Mouse (Mus musculus) adipocyte (in vitro differentiated cells): ENCODE measurements around the gene Cnpy3.
"Not testable (repeated sequence)": the region's sequence is repeated elsewhere in the genome, so short reads cannot be mapped to it uniquely, and the experiment has no call there.

Experiments used
- DNase-seq: peaks from one replicate; pipeline ENCODE4 v3.0.0-alpha.2; 2016; ENCODE audit warnings: low spot score

The Cnpy3 gene

GRCm38 (mm10) chr17:46751794-46752556, at the start of gene Cnpy3:
TSS of gene Cnpy3 (minus strand) at chr17:46752214.
- DNase-seq, result peak; percentile 97

- no peak for DNase-seq
Observed at GRCm38 (mm10) chr17:46801761-46802160, 49.7 kb upstream of the Cnpy3 start.

- DNase-seq, result no peak
Observed at GRCm38 (mm10) chr17:46799680-46800079, 47.7 kb upstream of the Cnpy3 start.

- no peak for DNase-seq
Observed at GRCm38 (mm10) chr17:46797386-46797785, 45.4 kb upstream of the Cnpy3 start.

- DNase-seq, result no peak
Observed at GRCm38 (mm10) chr17:46796743-46797142, 44.7 kb upstream of the Cnpy3 start.

- no peak for DNase-seq
Observed at GRCm38 (mm10) chr17:46792963-46793362, 40.9 kb upstream of the Cnpy3 start.

GRCm38 (mm10) chr17:46787974-46788373, 36.0 kb upstream of the Cnpy3 start:
- DNase-seq, result not testable (repeated sequence)

GRCm38 (mm10) chr17:46786952-46787351, 34.9 kb upstream of the Cnpy3 start:
- DNase-seq, result no peak

GRCm38 (mm10) chr17:46783222-46783565, 31.2 kb upstream of the Cnpy3 start:
- DNase-seq, result no peak

- DNase-seq, result peak; percentile 96
Observed at GRCm38 (mm10) chr17:46782341-46783221, 30.6 kb upstream of the Cnpy3 start, which contains the start of gene Rpl7l1. TSS of gene Rpl7l1 (minus strand) at chr17:46782672.

- peak; percentile 58 for DNase-seq
Observed at GRCm38 (mm10) chr17:46781876-46782275, 29.9 kb upstream of the Cnpy3 start.

GRCm38 (mm10) chr17:46776087-46776486, 24.1 kb upstream of the Cnpy3 start:
- DNase-seq, result no peak

GRCm38 (mm10) chr17:46775070-46775469, 23.1 kb upstream of the Cnpy3 start:
- DNase-seq, result no peak

GRCm38 (mm10) chr17:46774131-46774472, 22.1 kb upstream of the Cnpy3 start:
- no peak for DNase-seq

- DNase-seq, result peak; percentile 67
Observed at GRCm38 (mm10) chr17:46773278-46774130, 21.5 kb upstream of the Cnpy3 start.

GRCm38 (mm10) chr17:46772404-46773277, 20.6 kb upstream of the Cnpy3 start, which contains the start of gene 2310039H08Rik:
TSS of gene 2310039H08Rik (plus strand) at chr17:46772635.
- DNase-seq, result peak; percentile 92

- no peak for DNase-seq
Observed at GRCm38 (mm10) chr17:46772038-46772403, 20.0 kb upstream of the Cnpy3 start.

- no peak for DNase-seq
Observed at GRCm38 (mm10) chr17:46771616-46772015, 19.6 kb upstream of the Cnpy3 start.

GRCm38 (mm10) chr17:46771025-46771424, 19.0 kb upstream of the Cnpy3 start:
- no peak for DNase-seq

- no peak for DNase-seq
Observed at GRCm38 (mm10) chr17:46770546-46770945, 18.5 kb upstream of the Cnpy3 start.

GRCm38 (mm10) chr17:46767868-46768267, 15.9 kb upstream of the Cnpy3 start:
- DNase-seq, result no peak
